23 mouse cellular contexts compared by ENCODE assay signal in genomic region chr2:128387851-128388471, GRCm38 (mm10).
DNase-seq lines count a peak whose midpoint lies in the region; ATAC-seq and TF ChIP-seq lines count a peak whose summit lies in the region.
"Had no signal": no experiment of that assay in that cellular context is flagged by ENCODE, and none has a peak within 500 bp of the region (broad histone marks: within the 10 kb centered on the region; RNA-seq: fewer than 3 reads in every experiment).

No protein-coding gene starts in this region.

- no peak overlapping the region for H3K4me2 ChIP-seq in hindbrain, embryonic 16.5 days (ENCODE audit: low read length)
- H3K4me2 ChIP-seq: embryonic facial prominence, embryonic 15.5 days; hindbrain, embryonic 13.5 days had no signal

- H3K36me3 ChIP-seq in hindbrain, embryonic 10.5 days, result no peaks in the 10 kb centered on the region
- H3K36me3 ChIP-seq in hindbrain, embryonic 16.5 days (ENCODE audit: control insufficient read depth, insufficient read depth, low read length), result no peaks in the 10 kb centered on the region
- H3K36me3 ChIP-seq in MEL (ENCODE audit: control insufficient read depth in 1 of 2, insufficient read depth in 2 of 2, low read length in 2 of 2), result peaks cover 0 to 29% of the 10 kb centered on the region in 2 experiments; a peak in 2 of 4 replicates
- H3K36me3 ChIP-seq in macrophage (ENCODE audit: inconsistent target), result no peaks in the 10 kb centered on the region
- H3K36me3 ChIP-seq: embryonic facial prominence, embryonic 15.5 days; forebrain, embryonic 10.5 days; heart, embryonic 10.5 days; hindbrain, embryonic 13.5 days had no signal

- peaks cover 49% of the 10 kb centered on the region for H3K4me1 ChIP-seq in hindbrain, embryonic 10.5 days (replicated peaks)
- peaks cover 2% of the 10 kb centered on the region; the same call in 1 of the 2 replicates for H3K4me1 ChIP-seq in hindbrain, embryonic 16.5 days (ENCODE audit: control insufficient read depth, insufficient read depth, low read depth, low read length)
- H3K4me1 ChIP-seq in MEL (ENCODE audit: control insufficient read depth in 1 of 2, insufficient read depth in 2 of 2, low read length in 2 of 2), result peaks cover 14 to 25% of the 10 kb centered on the region in 2 experiments

- peak; percentile 56 to 77; a peak in 3 of 4 replicates for TF ChIP-seq EP300 in MEL (IDR thresholded peaks at IDR 0.05; ENCODE audit: low read depth in 1 of 2, low read length in 2 of 2)

- no peak for DNase-seq in hindbrain, embryonic 10.5 days (ENCODE audit: low spot score)
- DNase-seq in CD4-positive, CD25-positive, alpha-beta regulatory T cell, adult 2 months (ENCODE audit: low read depth, low spot score), result peak; percentile 61
- peak; percentile 78 for DNase-seq in MEL (ENCODE audit: low read depth, low spot score)
- no peak for DNase-seq in spleen, postnatal 14 days (ENCODE audit: low spot score in 2 of 2)
- no peak for DNase-seq in kidney, adult 11 months
- no peak for DNase-seq in c-Kit-positive CD71-positive TER-119-positive erythroid progenitor cells, embryonic 14.5 days (ENCODE audit: low spot score)
- DNase-seq: adrenal gland, adult 8-10 months; adrenal gland, postnatal 36 days; cerebellum, adult 11-12 months; cerebellum, adult 9-11 months; embryo, embryonic 11 days; gastrocnemius, postnatal 10 days; heart, adult 18-20 months; heart, postnatal 10 days; heart, postnatal 4 days had no signal

- H3K79me2 ChIP-seq in MEL (ENCODE audit: control insufficient read depth, insufficient read depth, low read length, poor library complexity) (no peaks in the 10 kb centered on the region), macrophage (ENCODE audit: inconsistent target) (peaks cover 82% of the 10 kb centered on the region)

- H3K4me3 ChIP-seq in hindbrain, embryonic 10.5 days, result no peak overlapping the region
- H3K4me3 ChIP-seq in hindbrain, embryonic 16.5 days (ENCODE audit: low read length), result no peak overlapping the region
- H3K4me3 ChIP-seq in MEL (ENCODE audit: control insufficient read depth in 1 of 2, insufficient read depth in 1 of 2, low read depth in 2 of 2, low read length in 2 of 2) (no peak overlapping the region), macrophage (ENCODE audit: inconsistent target) (no peak overlapping the region)
- H3K4me3 ChIP-seq: embryonic facial prominence, embryonic 15.5 days; erythroblast, embryonic 14.5 days; forebrain, embryonic 10.5 days; heart, embryonic 10.5 days; hindbrain, embryonic 13.5 days had no signal

- ATAC-seq in hindbrain, embryonic 16.5 days, result no peak
- ATAC-seq: forebrain, embryonic 14.5 days had no signal

- no peak for TF ChIP-seq CTCF in MEL (IDR thresholded peaks at IDR 0.05 in 2 of 3, conservative IDR thresholded peaks at IDR 0.05 in 1 of 3; ENCODE audit: control insufficient read depth in 1 of 3, insufficient read depth in 1 of 3, low read depth in 2 of 3, low read length in 3 of 3, poor library complexity in 1 of 3, severe bottlenecking in 1 of 3)

- WGBS in hindbrain, embryonic 10.5 days, result 82% methylated on average over 8 of the region's 8 CpGs
- WGBS in hindbrain, embryonic 16.5 days, result 82% methylated on average over 8 of the region's 8 CpGs
- WGBS in macrophage (ENCODE audit: missing documents), result 93% methylated on average over 8 of the region's 8 CpGs

- 0 out of 2 replicates have a peak overlapping the region, but pooled peaks have one; percentile 1 for H3K27ac ChIP-seq in hindbrain, embryonic 10.5 days
- no peak overlapping the region for H3K27ac ChIP-seq in hindbrain, embryonic 16.5 days (ENCODE audit: low read depth, low read length)
- H3K27ac ChIP-seq in MEL (ENCODE audit: control insufficient read depth, low read depth, low read length), result peak overlapping the region; percentile 2; the same call in 1 of the 2 replicates
- H3K27ac ChIP-seq in macrophage, result peak overlapping the region; percentile 65
- H3K27ac ChIP-seq: embryonic facial prominence, embryonic 15.5 days; forebrain, embryonic 10.5 days; heart, embryonic 10.5 days; hindbrain, embryonic 13.5 days had no signal

- H3K9ac ChIP-seq in hindbrain, embryonic 16.5 days (ENCODE audit: low read depth, low read length), result no peak overlapping the region
- H3K9ac ChIP-seq in MEL (ENCODE audit: control insufficient read depth, low read depth, low read length, poor library complexity, severe bottlenecking), result 0 out of 2 replicates have a peak overlapping the region, but pooled peaks have one; percentile 3
- H3K9ac ChIP-seq: embryonic facial prominence, embryonic 15.5 days; hindbrain, embryonic 13.5 days had no signal

- no peak; the same call in 1 of the 2 replicates for TF ChIP-seq RAD21 in MEL (IDR thresholded peaks at IDR 0.05; ENCODE audit: low read depth, low read length)

- H3K27me3 ChIP-seq in hindbrain, embryonic 10.5 days (ENCODE audit: insufficient read depth, poor library complexity, severe bottlenecking), result no peaks in the 10 kb centered on the region
- peaks cover 4% of the 10 kb centered on the region; the same call in 1 of the 2 replicates for H3K27me3 ChIP-seq in hindbrain, embryonic 16.5 days (replicated peaks; ENCODE audit: control insufficient read depth, insufficient read depth, low read length)
- H3K27me3 ChIP-seq in MEL (ENCODE audit: control insufficient read depth in 1 of 2, insufficient read depth in 2 of 2, low read length in 2 of 2), result no peaks in the 10 kb centered on the region
- H3K27me3 ChIP-seq: embryonic facial prominence, embryonic 15.5 days had no signal

- H3K9me3 ChIP-seq in hindbrain, embryonic 10.5 days, result no peaks in the 10 kb centered on the region
- no peaks in the 10 kb centered on the region for H3K9me3 ChIP-seq in hindbrain, embryonic 16.5 days (ENCODE audit: control insufficient read depth, low read length)
- H3K9me3 ChIP-seq in MEL (replicated peaks; ENCODE audit: insufficient read depth, low read length), result no peaks in the 10 kb centered on the region
- H3K9me3 ChIP-seq: embryonic facial prominence, embryonic 15.5 days; forebrain, embryonic 10.5 days; heart, embryonic 10.5 days; hindbrain, embryonic 13.5 days had no signal

- no peak for TF ChIP-seq POLR2A in MEL (IDR thresholded peaks at IDR 0.05; ENCODE audit: control insufficient read depth in 1 of 2, insufficient read depth in 1 of 2, low read depth in 1 of 2, low read length in 2 of 2, poor library complexity in 1 of 2)

TF ChIP-seq in MEL, 35 proteins besides CTCF, POLR2A, EP300 and RAD21 (continues in another document):
- TF ChIP-seq ZKSCAN1 (IDR thresholded peaks at IDR 0.05; ENCODE audit: low read depth, low read length), result no peak
- TF ChIP-seq HCFC1 (IDR thresholded peaks at IDR 0.05; ENCODE audit: low read depth, low read length), result no peak
- peak; percentile 68; the same call in 1 of the 2 replicates for TF ChIP-seq MXI1 (IDR thresholded peaks at IDR 0.05; ENCODE audit: low read depth, low read length)
- TF ChIP-seq NELFE (IDR thresholded peaks at IDR 0.05; ENCODE audit: low read depth, low read length), result no peak
- TF ChIP-seq USF1 (IDR thresholded peaks at IDR 0.05; ENCODE audit: low read depth, low read length), result no peak
- no peak for TF ChIP-seq MAFK (IDR thresholded peaks at IDR 0.05; ENCODE audit: borderline replicate concordance, low read depth, low read length)
- TF ChIP-seq TBP (IDR thresholded peaks at IDR 0.05; ENCODE audit: low read depth, low read length), result no peak
- peak; percentile 20; the same call in 1 of the 2 replicates for TF ChIP-seq CHD2 (IDR thresholded peaks at IDR 0.05; ENCODE audit: low read length)
- TF ChIP-seq USF2 (IDR thresholded peaks at IDR 0.05; ENCODE audit: borderline replicate concordance in 1 of 2, insufficient read depth in 1 of 2, low read depth in 1 of 2, low read length in 2 of 2), result no peak
- peak; percentile 64; the same call in 1 of the 2 replicates for TF ChIP-seq ETS1 (IDR thresholded peaks at IDR 0.05; ENCODE audit: low read depth, low read length)
- TF ChIP-seq POLR2AphosphoS5 (IDR thresholded peaks at IDR 0.05; ENCODE audit: borderline replicate concordance, low read depth, low read length), result no peak
- TF ChIP-seq BHLHE40 (IDR thresholded peaks at IDR 0.05; ENCODE audit: borderline replicate concordance, low read depth, low read length), result no peak
- TF ChIP-seq MYB (IDR thresholded peaks at IDR 0.05; ENCODE audit: low read depth, low read length), result no peak
- no peak for TF ChIP-seq JUND (IDR thresholded peaks at IDR 0.05; ENCODE audit: low read depth, low read length)
- TF ChIP-seq ELF1 (IDR thresholded peaks at IDR 0.05; ENCODE audit: low read depth, low read length), result no peak
- TF ChIP-seq MAX (IDR thresholded peaks at IDR 0.05; ENCODE audit: low read length), result no peak; the same call in 1 of the 2 replicates
- TF ChIP-seq NRF1 (IDR thresholded peaks at IDR 0.05; ENCODE audit: insufficient read depth, low read depth, low read length, poor library complexity, severe bottlenecking), result no peak
- peak; percentile 53; the same call in 1 of the 2 replicates for TF ChIP-seq SIN3A (IDR thresholded peaks at IDR 0.05; ENCODE audit: low read length)
- TF ChIP-seq GABPA (IDR thresholded peaks at IDR 0.05; ENCODE audit: low read depth, low read length), result no peak
- TF ChIP-seq ZMIZ1 (IDR thresholded peaks at IDR 0.05; ENCODE audit: low read depth, low read length), result no peak
- no peak for TF ChIP-seq CHD1 (IDR thresholded peaks at IDR 0.05; ENCODE audit: low read depth, low read length)
- TF ChIP-seq ZNF384 (IDR thresholded peaks at IDR 0.05; ENCODE audit: low read depth, low read length), result no peak
- TF ChIP-seq RCOR1 (IDR thresholded peaks at IDR 0.05; ENCODE audit: low read depth, low read length), result peak; percentile 49; the same call in 1 of the 2 replicates
- no peak for TF ChIP-seq E2F4 (IDR thresholded peaks at IDR 0.05; ENCODE audit: borderline replicate concordance, low read depth, low read length)
- TF ChIP-seq MAZ (IDR thresholded peaks at IDR 0.05; ENCODE audit: low read depth, low read length), result no peak
- TF ChIP-seq MYC (IDR thresholded peaks at IDR 0.05; ENCODE audit: low read depth, low read length), result 0 out of 2 replicates have a peak, but pooled peaks have one; percentile 15
- peak; percentile 58 for TF ChIP-seq TCF12 (IDR thresholded peaks at IDR 0.05; ENCODE audit: low read depth, low read length)
- no peak for TF ChIP-seq POLR2AphosphoS2 (IDR thresholded peaks at IDR 0.05; ENCODE audit: low read length)
- TF ChIP-seq MEF2A (IDR thresholded peaks at IDR 0.05; ENCODE audit: extremely low read depth, insufficient replicate concordance, low read depth, low read length, poor library complexity, severe bottlenecking), result no peak
- peak; percentile 80 for TF ChIP-seq GATA1 (IDR thresholded peaks at IDR 0.05; ENCODE audit: low read depth, low read length)
- peak; percentile 26 for TF ChIP-seq SMC3 (IDR thresholded peaks at IDR 0.05; ENCODE audit: low read depth, low read length)
- TF ChIP-seq UBTF (IDR thresholded peaks at IDR 0.05; ENCODE audit: borderline replicate concordance, insufficient read depth, low read depth, low read length), result no peak
- no peak for TF ChIP-seq ZC3H11A (IDR thresholded peaks at IDR 0.05; ENCODE audit: low read depth, low read length)

Comparison
In these comparisons a context has a peak if more than half of its experiments do, and no peak if none do; other contexts are left out.
1. DNase-seq: peak in CD4-positive, CD25-positive, alpha-beta regulatory T cell, adult 2 months (single experiment) and MEL (single experiment); none in hindbrain, embryonic 10.5 days (single experiment), spleen, postnatal 14 days (0 of 2), kidney, adult 11 months (single experiment) and c-Kit-positive CD71-positive TER-119-positive erythroid progenitor cells, embryonic 14.5 days (single experiment).